Mouse (Mus musculus) thymus, adult 18-20 months (tissue): Measurements from ENCODE around the gene Csde1.

ENCODE experiments used
- DNase-seq, 2 experiments: peaks; one replicate each; pipeline ENCODE4 v3.0.0; 2022; ENCODE audit warnings: mixed read lengths in 2 of 2

Gene Csde1

DNA sequence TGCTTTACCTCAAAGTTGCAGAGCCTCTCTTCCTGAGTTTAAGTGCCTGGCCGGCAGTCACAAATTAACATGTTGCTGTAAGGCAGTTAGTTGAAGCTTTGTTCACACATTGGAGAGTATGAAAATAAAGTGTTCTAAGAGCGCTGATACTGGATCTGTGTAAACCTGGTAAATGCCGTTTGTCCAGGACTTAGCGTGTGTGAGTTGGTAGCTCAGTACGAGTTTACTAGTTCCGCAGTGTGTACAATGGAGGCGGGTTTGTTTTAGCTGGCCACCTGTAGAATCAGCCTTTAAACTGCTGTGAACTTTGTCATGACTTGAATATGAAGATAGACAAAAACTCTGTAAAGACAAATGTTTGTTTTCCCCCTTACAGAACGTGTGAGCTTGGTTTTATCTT is 46.7 kb downstream of the Csde1 start:
- no peak for DNase-seq

DNA sequence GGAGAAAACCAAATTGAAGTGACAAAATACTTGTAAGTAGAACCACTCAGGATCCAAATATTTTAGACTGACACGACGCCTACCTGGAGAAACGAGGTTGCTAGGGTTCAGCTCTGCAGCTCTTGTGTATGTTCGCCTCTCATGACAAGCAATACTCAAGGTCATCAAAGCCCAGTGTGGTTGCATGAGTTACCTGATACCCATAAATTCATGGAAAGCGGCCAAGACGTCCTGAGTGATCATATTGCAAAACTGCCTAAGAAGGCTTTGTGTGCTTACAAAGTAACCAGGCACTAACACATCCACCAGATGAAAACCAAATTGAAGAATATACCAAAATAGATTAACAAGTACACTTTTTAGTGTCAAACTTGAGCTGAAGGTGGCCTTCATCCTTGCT is 48.7 kb downstream of the Csde1 start:
- no peak for DNase-seq

GRCm38 (mm10) chr3:103073771-103074170 is 53.5 kb downstream of the Csde1 start, which contains the start of gene Ampd1:
Ampd1 (plus strand) TSS chr3:103074014.
- no peak for DNase-seq

GRCm38 (mm10) chr3:103075871-103076270 is 55.6 kb downstream of the Csde1 start:
- no peak for DNase-seq

DNA sequence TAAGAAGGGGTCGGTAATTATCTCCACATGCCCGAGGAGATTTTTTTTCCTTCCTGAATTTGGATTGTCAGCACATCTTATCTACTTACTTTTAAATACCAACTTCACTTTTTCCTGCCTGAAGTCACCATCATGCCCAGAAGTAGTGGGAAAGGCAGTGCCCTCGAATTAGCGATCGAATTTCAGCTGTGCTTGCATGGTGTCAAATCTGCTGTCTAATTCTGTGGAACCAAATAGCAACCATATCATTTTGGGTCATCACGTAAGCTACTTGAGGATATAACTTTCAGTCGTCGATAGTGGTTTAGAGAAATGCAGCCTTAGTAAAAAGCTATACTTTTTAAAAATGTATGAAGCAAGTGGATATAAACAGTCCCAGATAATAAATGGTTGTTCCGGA is 56.2 kb downstream of the Csde1 start:
- DNase-seq: no peak

DNA sequence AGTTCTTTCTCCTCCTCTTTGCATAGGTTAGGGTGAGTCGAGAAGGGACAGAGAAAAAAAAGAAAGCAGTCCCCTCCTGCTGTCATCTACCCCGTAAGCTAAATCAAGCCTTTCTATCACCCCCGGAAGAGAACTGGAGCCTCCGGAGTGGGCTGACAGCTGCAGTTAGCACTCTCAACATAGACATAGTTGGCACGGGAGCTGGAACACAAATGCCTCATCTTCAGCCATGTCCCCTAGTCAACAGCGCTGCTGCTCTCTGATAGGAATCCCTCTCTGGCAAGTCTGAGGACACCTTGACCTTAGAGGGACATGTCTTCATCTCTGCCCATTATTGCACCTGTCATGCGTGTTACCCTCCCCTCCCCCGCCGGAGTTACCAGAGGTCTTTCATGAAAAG is 59.1 kb downstream of the Csde1 start:
- no peak for DNase-seq

- no peak for DNase-seq
Observed at GRCm38 (mm10) chr3:103081051-103081450, 60.8 kb downstream of the Csde1 start.

DNA sequence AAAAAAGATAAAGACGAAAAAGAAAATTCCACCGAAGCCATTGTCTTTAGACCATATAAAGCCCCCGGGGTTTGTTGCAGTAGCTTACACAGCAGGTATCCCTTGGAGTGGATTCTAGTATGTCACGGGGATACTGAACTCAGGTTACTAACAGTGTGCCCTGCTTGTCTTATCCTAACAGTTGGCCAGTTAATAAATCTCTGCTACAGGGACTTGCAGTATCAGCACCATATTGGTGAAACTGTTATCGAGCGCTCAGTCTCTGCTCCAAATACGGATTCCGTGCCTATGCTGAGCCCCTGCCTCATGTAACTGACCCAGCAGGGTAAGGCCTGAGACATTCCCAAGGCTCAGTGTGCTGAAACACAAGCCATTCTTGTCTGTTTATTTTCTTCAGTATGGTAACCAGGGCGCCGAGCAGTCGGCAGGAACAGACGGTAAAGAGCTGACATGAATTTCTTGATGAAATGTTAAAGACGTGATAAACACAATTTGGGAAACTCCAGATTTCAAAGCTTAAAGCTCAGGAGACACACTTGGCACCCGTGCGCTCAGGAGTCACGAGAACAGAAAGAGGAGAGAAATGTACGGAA is 61.7 kb downstream of the Csde1 start:
- no peak for DNase-seq

- DNase-seq: no peak
Observed at GRCm38 (mm10) chr3:103082761-103083160, 62.5 kb downstream of the Csde1 start.

DNA sequence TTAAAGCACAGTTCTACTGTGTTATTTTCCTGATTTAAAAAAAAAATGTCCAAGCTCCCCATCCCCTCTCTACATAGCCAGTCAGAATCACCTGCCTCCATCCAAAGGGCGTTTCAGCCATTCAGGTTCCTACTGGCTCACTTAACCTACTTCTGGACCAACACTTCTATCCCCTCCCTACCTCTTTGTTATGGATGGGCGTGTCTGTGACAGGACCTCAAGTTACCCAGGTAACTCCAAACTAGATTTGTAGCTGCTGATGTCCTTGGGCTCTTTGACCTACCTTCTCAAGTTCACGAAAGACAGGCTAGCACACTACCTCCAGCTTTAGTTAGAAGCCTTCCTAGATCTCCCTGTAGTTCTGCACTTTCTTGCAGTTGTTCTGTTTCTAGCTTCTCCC is 65.8 kb downstream of the Csde1 start:
- no peak for DNase-seq

DNA sequence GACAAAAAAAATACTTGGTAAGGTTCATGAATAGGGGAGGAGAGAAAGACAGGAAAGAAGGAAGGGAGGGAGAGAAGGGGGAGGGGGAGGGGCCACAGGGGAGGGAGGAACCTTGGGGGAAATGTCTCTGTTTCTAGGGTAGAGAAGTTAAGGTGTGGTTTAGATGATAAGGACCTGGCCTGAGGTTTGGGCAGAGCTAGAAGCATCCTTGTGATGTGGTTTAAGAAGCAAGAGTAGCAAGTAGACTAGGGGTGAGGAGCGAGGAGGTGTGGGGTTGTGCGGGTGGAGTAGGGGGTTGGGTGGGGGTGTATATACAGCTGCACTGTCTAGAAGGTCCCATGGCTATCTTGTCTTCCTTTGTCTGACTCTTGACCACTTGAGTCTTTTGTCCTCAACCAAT is 71.5 kb downstream of the Csde1 start:
- DNase-seq: peak; percentile 21 to 53

- no peak for DNase-seq
Observed at GRCm38 (mm10) chr3:103098662-103099061, 78.4 kb downstream of the Csde1 start.

GRCm38 (mm10) chr3:103099667-103100066 is 79.4 kb downstream of the Csde1 start:
- DNase-seq: no peak

GRCm38 (mm10) chr3:103100735-103101134 is 80.5 kb downstream of the Csde1 start:
- no peak for DNase-seq

DNA sequence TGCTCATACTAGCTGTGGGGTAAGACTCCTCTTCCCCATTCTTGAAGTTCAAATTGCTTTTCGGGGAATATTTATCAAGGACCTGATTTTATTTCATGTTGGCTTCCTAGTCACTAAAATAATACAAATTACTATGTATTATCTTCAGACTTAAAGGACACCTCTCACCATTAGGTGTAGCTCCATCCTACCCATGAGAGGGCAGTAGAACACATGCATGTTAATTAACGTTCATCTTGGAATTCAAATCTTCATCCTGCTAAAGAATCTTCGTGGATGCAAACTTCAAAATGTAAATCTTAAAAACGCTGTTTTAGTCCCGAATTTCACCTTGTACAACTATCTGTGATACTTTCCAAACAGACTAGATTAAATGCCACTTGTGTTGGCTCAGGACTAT is 81.0 kb downstream of the Csde1 start:
- no peak for DNase-seq

- DNase-seq: no peak
Observed at GRCm38 (mm10) chr3:103101909-103102308, 81.7 kb downstream of the Csde1 start.

- DNase-seq: peak; percentile 75 to 82
Observed at GRCm38 (mm10) chr3:103102454-103103390, 82.5 kb downstream of the Csde1 start, which contains the start of gene Dennd2c. Dennd2c (plus strand) TSS chr3:103102604.
